Mouse (Mus musculus) liver, adult 2 months (tissue): ENCODE measurements at regions not wholly inside any gene's neighbourhood (a gene's known extent, or its start where the extent isn't known, plus 50 kb on each side); places are given as distances from the start of the nearest gene placed in this dataset.

Source experiments
- DNase-seq: peaks from one replicate; pipeline ENCODE4 v3.0.0-alpha.2; 2011; ENCODE audit warnings: low read depth, low spot score; ENCODE audit errors: extremely low read depth
- H3K27ac ChIP-seq: fragments of 200-500 bp; replicated peaks from 2 replicates; pipeline ENCODE4 v1.5.1; 2012; ENCODE audit warnings: low read depth, mild to moderate bottlenecking, control low read depth, inconsistent platforms, low read length; ENCODE audit not compliant: insufficient read depth
- H3K27me3 ChIP-seq: fragments of 200-500 bp; 2 replicates; pipeline ENCODE4 v1.6.1; 2012; ENCODE audit warnings: mild to moderate bottlenecking, moderate library complexity, low read length, inconsistent platforms; ENCODE audit not compliant: control insufficient read depth, insufficient read depth
- H3K36me3 ChIP-seq: fragments of 200-500 bp; 2 replicates; pipeline ENCODE4 v1.6.1; 2012; ENCODE audit warnings: low read length, inconsistent platforms; ENCODE audit not compliant: control insufficient read depth, insufficient read depth
- H3K4me1 ChIP-seq: fragments of 200-500 bp; 2 replicates; pipeline ENCODE4 v1.6.1; 2011; ENCODE audit warnings: low read length; ENCODE audit not compliant: control insufficient read depth, insufficient read depth
- H3K4me3 ChIP-seq: fragments of 200-500 bp; 2 replicates; pipeline ENCODE4 v1.5.1; 2011; ENCODE audit warnings: low read depth, mild to moderate bottlenecking, control low read depth, low read length, moderate library complexity; ENCODE audit not compliant: insufficient read depth
- H3K79me2 ChIP-seq: fragments of 200-500 bp; 2 replicates; pipeline ENCODE4 v1.6.1; 2012; ENCODE audit warnings: inconsistent platforms, mild to moderate bottlenecking, low read length, moderate library complexity; ENCODE audit not compliant: control insufficient read depth, insufficient read depth
- H3K9ac ChIP-seq: fragments of 200-500 bp; 2 replicates; pipeline ENCODE4 v1.6.1; 2012; ENCODE audit warnings: low read depth, mild to moderate bottlenecking, control low read depth, inconsistent platforms, low read length
- CTCF ChIP-seq: fragments of 200-500 bp; IDR thresholded peaks from 2 replicates; pipeline ENCODE4 v1.5.1; 2011; ENCODE audit warnings: low read depth, low read length, control low read depth
- POLR2A ChIP-seq: fragments of 200-500 bp; IDR thresholded peaks from 2 replicates; pipeline ENCODE4 v1.6.1; 2011; ENCODE audit warnings: low read length, control low read depth; ENCODE audit not compliant: insufficient read depth; ENCODE audit errors: extremely low read depth
- WGBS: fragments of 180-500 bp; shearing (Covaris S2); methylation state at CpG from one replicate; pipeline ENCODE4 v1.1.7; 2018; 5-methylcytosine and 5-hydroxymethylcytosine counted together

DNA sequence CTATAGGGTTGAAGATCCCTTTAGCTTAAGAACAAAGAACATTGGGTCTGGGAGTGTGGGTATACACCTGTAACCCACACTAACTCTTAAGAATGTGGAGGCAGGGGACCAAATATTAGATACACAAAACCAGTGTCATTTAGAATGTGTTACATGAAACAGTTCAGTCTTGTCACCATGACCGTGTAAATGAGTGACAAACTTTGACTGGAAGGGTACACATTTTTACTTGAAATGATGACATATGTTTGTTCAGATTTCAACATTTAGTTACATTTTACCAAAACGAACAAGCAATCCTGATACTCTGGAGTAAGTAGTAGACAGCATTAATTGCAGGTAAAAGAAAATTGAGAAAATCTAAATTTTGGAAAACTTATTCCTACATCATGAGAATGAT is 356.0 kb upstream of the Mtpn start:
- 21% methylated on average over 2 of the region's 2 CpGs for WGBS

DNA sequence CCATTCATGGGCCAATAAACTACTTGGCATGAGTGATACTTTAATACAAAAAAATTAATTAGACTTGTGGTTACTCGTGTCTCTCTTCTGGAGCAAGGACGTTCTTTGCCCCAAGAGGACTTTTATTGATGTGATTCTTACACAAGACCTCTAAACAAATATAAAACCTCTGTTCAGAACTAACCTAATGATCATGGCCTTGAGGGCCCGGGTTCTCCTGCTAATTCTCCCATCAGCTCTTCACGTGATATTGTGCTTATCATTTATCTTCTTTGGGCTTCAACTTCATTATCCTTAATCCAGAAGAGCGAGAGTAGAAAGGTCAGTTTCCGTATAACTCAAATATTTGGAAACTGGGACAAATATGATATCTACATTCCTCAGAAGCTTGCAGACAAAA is 335.0 kb upstream of the Mtpn start:
- H3K27me3 ChIP-seq, result no peaks in the 10 kb centered on the region
- 22% methylated on average over 6 of the region's 6 CpGs for WGBS
- no peak overlapping the region for H3K9ac ChIP-seq
- no peaks in the 10 kb centered on the region for H3K79me2 ChIP-seq
- H3K36me3 ChIP-seq, result no peaks in the 10 kb centered on the region
- TF ChIP-seq POLR2A, result no peak
- TF ChIP-seq CTCF, result no peak
- H3K27ac ChIP-seq, result 0 out of 2 replicates have a peak overlapping the region, but pooled peaks have one; percentile 44
- peak; percentile 97 for DNase-seq
- peaks cover 4% of the 10 kb centered on the region for H3K4me1 ChIP-seq
- H3K4me3 ChIP-seq, result no peak overlapping the region

More for the DNA sequence above, 356.0 kb upstream of the Mtpn start:
- peak; percentile 97 for DNase-seq
- Histone ChIP-seq H3K4me1 (peaks cover 3% of the 10 kb centered on the region; the same call in 1 of the 2 replicates), H3K27me3 (no peaks in the 10 kb centered on the region), H3K79me2 (no peaks in the 10 kb centered on the region), H3K27ac (no peak overlapping the region), H3K36me3 (no peaks in the 10 kb centered on the region), H3K9ac (no peak overlapping the region), H3K4me3 (no peak overlapping the region)
- TF ChIP-seq CTCF (no peak), POLR2A (no peak)

DNA sequence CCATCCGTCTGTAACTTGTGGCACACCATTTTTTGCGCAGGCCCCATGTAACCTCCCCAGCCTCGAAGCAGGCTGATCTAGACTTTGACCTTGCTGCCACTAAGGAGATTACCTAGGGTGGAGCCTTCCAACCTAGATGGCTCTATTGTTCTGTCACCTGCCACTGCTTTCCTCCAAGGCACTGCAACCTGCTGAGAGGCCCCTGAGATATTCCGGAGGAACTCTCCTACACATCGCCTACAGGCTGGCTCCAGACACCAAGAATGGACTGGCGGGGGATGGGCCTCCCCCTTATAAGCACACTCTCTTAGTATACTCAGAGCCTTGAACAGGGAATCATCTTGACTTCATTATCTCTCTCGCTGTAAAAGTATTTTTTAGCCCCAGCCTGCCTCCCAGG is 331.7 kb upstream of the Mtpn start:
- DNase-seq, result no peak
- WGBS, result 77% methylated on average over 7 of the region's 7 CpGs
- H3K79me2 ChIP-seq, result no peaks in the 10 kb centered on the region
- no peak overlapping the region for H3K27ac ChIP-seq
- H3K36me3 ChIP-seq, result no peaks in the 10 kb centered on the region
- no peak for TF ChIP-seq POLR2A
- TF ChIP-seq CTCF, result no peak
- no peak overlapping the region for H3K4me3 ChIP-seq
- no peak overlapping the region for H3K9ac ChIP-seq
- peaks cover 4% of the 10 kb centered on the region for H3K4me1 ChIP-seq
- no peaks in the 10 kb centered on the region for H3K27me3 ChIP-seq

DNA sequence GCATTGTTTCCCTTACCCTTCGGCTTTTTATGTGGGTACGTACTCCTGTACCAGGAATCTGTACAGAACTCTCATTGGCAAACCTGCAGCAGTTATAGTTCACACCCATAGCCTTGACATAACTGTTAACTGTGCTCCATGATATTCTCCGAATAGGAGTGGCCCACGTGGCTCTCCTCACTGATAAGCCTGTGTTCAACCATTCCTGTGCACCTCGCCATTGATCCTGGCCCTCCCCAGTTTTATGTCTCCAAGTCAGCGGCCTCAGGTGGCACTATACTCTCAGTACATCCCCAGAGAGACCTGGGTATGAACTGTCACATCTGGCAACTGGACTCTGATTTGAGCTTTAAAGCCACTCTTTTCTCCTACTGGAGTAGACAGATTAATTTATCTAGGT is 324.5 kb upstream of the Mtpn start:
- TF ChIP-seq POLR2A (no peak), CTCF (no peak)
- Histone ChIP-seq H3K9ac (no peak overlapping the region), H3K79me2 (no peaks in the 10 kb centered on the region), H3K36me3 (no peaks in the 10 kb centered on the region), H3K27me3 (no peaks in the 10 kb centered on the region), H3K4me1 (peaks cover 3% of the 10 kb centered on the region; the same call in 1 of the 2 replicates), H3K4me3 (no peak overlapping the region), H3K27ac (no peak overlapping the region)
- no peak for DNase-seq
- 77% methylated on average over 6 of the region's 6 CpGs for WGBS

DNA sequence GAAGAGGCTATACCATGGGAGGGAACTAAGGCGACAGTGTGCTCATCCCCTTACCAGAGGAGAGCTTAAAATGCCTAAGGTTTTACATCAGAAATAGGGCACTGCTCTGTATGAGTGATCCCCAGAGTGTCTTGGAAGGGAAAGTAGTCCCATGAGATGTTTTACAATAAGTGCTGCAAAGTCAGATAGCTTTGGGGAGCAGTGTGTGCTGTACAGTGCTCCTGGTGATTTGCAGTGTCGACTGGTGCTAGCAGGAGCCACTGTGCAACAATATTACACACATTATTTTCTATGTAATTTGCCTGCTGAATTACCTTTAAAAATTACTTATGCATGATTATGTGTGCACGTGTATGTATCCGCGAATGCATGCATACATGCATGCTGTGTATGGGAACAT is 314.3 kb upstream of the Mtpn start:
- H3K79me2 ChIP-seq, result no peaks in the 10 kb centered on the region
- no peaks in the 10 kb centered on the region for H3K27me3 ChIP-seq
- no peak overlapping the region for H3K4me3 ChIP-seq
- H3K27ac ChIP-seq, result no peak overlapping the region
- no peak for TF ChIP-seq POLR2A
- 94% methylated on average over 5 of the region's 5 CpGs for WGBS
- H3K4me1 ChIP-seq, result no peaks in the 10 kb centered on the region
- no peak for DNase-seq
- no peak overlapping the region for H3K9ac ChIP-seq
- no peaks in the 10 kb centered on the region for H3K36me3 ChIP-seq

DNA sequence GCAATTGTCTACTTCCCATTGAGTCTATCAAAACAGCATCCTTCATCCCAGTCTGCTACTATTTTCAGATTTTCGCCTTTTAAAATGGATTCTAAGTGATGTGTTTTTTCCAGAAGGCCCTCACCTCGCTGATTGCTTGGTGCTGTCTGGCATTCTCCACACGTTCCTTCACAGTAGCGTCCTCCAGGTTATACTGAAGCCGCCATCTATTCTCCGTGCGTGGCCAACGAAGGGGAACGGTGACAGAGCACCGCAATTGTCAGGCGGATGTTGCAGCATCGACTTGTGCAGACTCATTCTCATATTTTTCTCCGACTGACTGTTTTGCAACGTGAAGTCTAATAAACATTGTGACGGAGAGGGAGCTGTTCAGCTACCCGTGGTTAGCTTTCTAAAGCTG is 277.0 kb upstream of the Mtpn start:
- no peaks in the 10 kb centered on the region for H3K4me1 ChIP-seq
- no peak overlapping the region for H3K4me3 ChIP-seq
- no peak overlapping the region for H3K27ac ChIP-seq
- 85% methylated on average over 16 of the region's 16 CpGs for WGBS
- H3K79me2 ChIP-seq, result no peaks in the 10 kb centered on the region
- no peaks in the 10 kb centered on the region for H3K36me3 ChIP-seq
- TF ChIP-seq POLR2A, result no peak
- H3K27me3 ChIP-seq, result no peaks in the 10 kb centered on the region
- no peak overlapping the region for H3K9ac ChIP-seq
- no peak for DNase-seq
